22 mouse cellular contexts compared by ENCODE assay signal in the genomic region with DNA sequence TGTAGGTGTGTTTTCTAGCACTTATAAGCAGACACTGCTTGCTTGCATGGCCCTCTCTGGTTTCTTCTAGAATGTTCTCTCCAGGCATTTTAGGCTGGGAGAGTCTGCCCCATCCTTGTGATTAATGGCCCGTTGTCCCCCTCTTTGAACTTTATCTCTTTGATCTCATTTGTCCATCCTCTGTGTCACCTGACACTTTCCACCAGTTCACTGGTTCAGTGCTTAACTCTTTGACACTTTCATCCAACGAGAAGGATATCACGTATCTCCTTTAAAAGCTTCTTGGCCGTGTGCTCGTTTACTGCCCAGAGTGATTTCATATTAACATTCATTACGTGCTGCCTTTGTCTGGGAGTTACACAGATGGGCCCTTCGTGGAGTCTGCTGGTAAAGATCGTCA. TPM values are rescaled to one million over a fixed set of nuclear protein-coding genes. Genes with fewer than 3 reads are reported as not detected.
DNase-seq lines count a peak whose midpoint lies in the region; ATAC-seq and TF ChIP-seq lines count a peak whose summit lies in the region.
"Had no signal": no experiment of that assay in that cellular context is flagged by ENCODE, and none has a peak within 500 bp of the region (broad histone marks: within the 10 kb centered on the region; RNA-seq: fewer than 3 reads in every experiment).

No protein-coding gene starts in this region.

- H3K27ac ChIP-seq in kidney, embryonic 14.5 days (ENCODE audit: low read depth, low read length): peak overlapping the region; percentile 15; the same call in 1 of the 2 replicates
- H3K27ac ChIP-seq in kidney, embryonic 15.5 days: peak overlapping the region; percentile 72
- peak overlapping the region; percentile 67 for H3K27ac ChIP-seq in kidney, embryonic 16.5 days (ENCODE audit: low read length)
- H3K27ac ChIP-seq in kidney, postnatal 0 days: 0 out of 2 replicates have a peak overlapping the region, but pooled peaks have one; percentile 44

- DNase-seq in kidney, postnatal 4 days: no peak
- no peak for DNase-seq in kidney, postnatal 10 days
- no peak for DNase-seq in kidney, postnatal 36 days
- peak; percentile 83 for DNase-seq in kidney, postnatal 0 days (ENCODE audit: low spot score)
- DNase-seq in kidney, postnatal 25 days: no peak
- DNase-seq: adrenal gland, adult 2 months; adrenal gland, adult 8-10 months; adrenal gland, postnatal 10 days; adrenal gland, postnatal 14 days; adrenal gland, postnatal 25 days; adrenal gland, postnatal 36 days; B cell, adult 2 months; cerebellum, adult 11 months; cerebellum, adult 11-12 months had no signal

- peak overlapping the region; percentile 26; the same call in 1 of the 2 replicates for H3K4me2 ChIP-seq in kidney, embryonic 14.5 days (replicated peaks; ENCODE audit: low read depth, low read length)
- H3K4me2 ChIP-seq in kidney, embryonic 15.5 days: peak overlapping the region; percentile 31
- H3K4me2 ChIP-seq in kidney, embryonic 16.5 days (replicated peaks; ENCODE audit: low read depth, low read length): peak overlapping the region; percentile 36; the same call in 1 of the 2 replicates
- H3K4me2 ChIP-seq in kidney, postnatal 0 days (ENCODE audit: low read length): peak overlapping the region; percentile 34; the same call in 1 of the 2 replicates

- TF ChIP-seq CTCF in kidney, postnatal 0 days (IDR thresholded peaks at IDR 0.05; ENCODE audit: low read depth): no peak

- peaks cover 20% of the 10 kb centered on the region for H3K4me1 ChIP-seq in kidney, embryonic 14.5 days (ENCODE audit: control insufficient read depth, insufficient read depth, low read length)
- H3K4me1 ChIP-seq in kidney, embryonic 15.5 days: peaks cover 53% of the 10 kb centered on the region
- H3K4me1 ChIP-seq in kidney, embryonic 16.5 days (ENCODE audit: insufficient read depth, low read length): peaks cover 47% of the 10 kb centered on the region
- H3K4me1 ChIP-seq in kidney, postnatal 0 days (replicated peaks; ENCODE audit: insufficient read depth, low read length): 0 out of 2 replicates have a peak, but pooled peaks cover 5% of the 10 kb centered on the region

- H3K9me3 ChIP-seq in kidney, embryonic 14.5 days (ENCODE audit: control insufficient read depth, low read length): no peaks in the 10 kb centered on the region
- no peaks in the 10 kb centered on the region for H3K9me3 ChIP-seq in kidney, embryonic 15.5 days (replicated peaks)
- H3K9me3 ChIP-seq in kidney, embryonic 16.5 days (ENCODE audit: low read length): no peaks in the 10 kb centered on the region
- no peaks in the 10 kb centered on the region for H3K9me3 ChIP-seq in kidney, postnatal 0 days (replicated peaks; ENCODE audit: low read length)
- H3K9me3 ChIP-seq: G1E had no signal

- H3K36me3 ChIP-seq in kidney, embryonic 14.5 days (ENCODE audit: control insufficient read depth, insufficient read depth, low read length): peaks cover 32% of the 10 kb centered on the region
- peaks cover 47% of the 10 kb centered on the region for H3K36me3 ChIP-seq in kidney, embryonic 15.5 days
- peaks cover 28% of the 10 kb centered on the region for H3K36me3 ChIP-seq in kidney, embryonic 16.5 days (ENCODE audit: insufficient read depth, low read length)
- H3K36me3 ChIP-seq in kidney, postnatal 0 days (ENCODE audit: insufficient read depth, low read length): 0 out of 2 replicates have a peak, but pooled peaks cover 2% of the 10 kb centered on the region
- H3K36me3 ChIP-seq: G1E had no signal

- WGBS in kidney, embryonic 14.5 days: 14% methylated on average over 8 of the region's 8 CpGs
- WGBS in kidney, embryonic 15.5 days: 16% methylated on average over 8 of the region's 8 CpGs
- 19% methylated on average over 8 of the region's 8 CpGs for WGBS in kidney, embryonic 16.5 days
- 28% methylated on average over 8 of the region's 8 CpGs for WGBS in kidney, postnatal 0 days

- peak overlapping the region; percentile 21; the same call in 1 of the 2 replicates for H3K4me3 ChIP-seq in kidney, embryonic 14.5 days (ENCODE audit: low read length)
- H3K4me3 ChIP-seq in kidney, embryonic 15.5 days (replicated peaks): peak overlapping the region; percentile 19
- H3K4me3 ChIP-seq in kidney, embryonic 16.5 days (ENCODE audit: low read length): peak overlapping the region; percentile 19
- H3K4me3 ChIP-seq in kidney, postnatal 0 days (replicated peaks; ENCODE audit: low read depth, low read length): no peak overlapping the region

- H3K27me3 ChIP-seq in kidney, embryonic 14.5 days (ENCODE audit: control insufficient read depth, insufficient read depth, low read length): no peaks in the 10 kb centered on the region
- H3K27me3 ChIP-seq in kidney, embryonic 15.5 days: no peaks in the 10 kb centered on the region
- no peaks in the 10 kb centered on the region for H3K27me3 ChIP-seq in kidney, embryonic 16.5 days (ENCODE audit: insufficient read depth, low read length)
- no peaks in the 10 kb centered on the region for H3K27me3 ChIP-seq in kidney, postnatal 0 days (ENCODE audit: insufficient read depth, low read length)
- H3K27me3 ChIP-seq: CH12.LX, Patski had no signal

- peak; percentile 74; the same call in 1 of the 2 replicates for ATAC-seq in kidney, embryonic 14.5 days (ENCODE audit: low FRiP score, low TSS enrichment)
- peak; percentile 73 for ATAC-seq in kidney, embryonic 15.5 days (replicated peaks; ENCODE audit: low FRiP score)
- ATAC-seq in kidney, embryonic 16.5 days (ENCODE audit: low FRiP score, low TSS enrichment): peak; percentile 74
- ATAC-seq in kidney, postnatal 0 days (replicated peaks; ENCODE audit: low FRiP score, low read depth): peak; percentile 29
- ATAC-seq: activated CD4-positive, CD25-positive, alpha-beta regulatory T cell, adult 4 months; CD4-positive, CD25-positive, alpha-beta regulatory T cell, adult 4 months; Patski had no signal

- no peak overlapping the region for H3K9ac ChIP-seq in kidney, embryonic 14.5 days (ENCODE audit: low read depth, low read length)
- H3K9ac ChIP-seq in kidney, embryonic 15.5 days: no peak overlapping the region
- no peak overlapping the region for H3K9ac ChIP-seq in kidney, embryonic 16.5 days (replicated peaks; ENCODE audit: low read length)
- no peak overlapping the region for H3K9ac ChIP-seq in kidney, postnatal 0 days (ENCODE audit: low read depth, low read length)

RNA-seq across cellular contexts. Expression of a gene that starts 25.6 kb away (rescaled TPM):
- 48.7 and 81.0 TPM in 2 replicates for polyA plus RNA-seq in kidney, embryonic 14.5 days (2014; fragmentation: Nextera tagmentation; extraction: Ambion mirVana)
- polyA plus RNA-seq in kidney, embryonic 15.5 days (2015; fragmentation: Nextera tagmentation; extraction: Ambion mirVana): 87.7 and 89.1 TPM in 2 replicates
- 91.2 and 96.0 TPM in 2 replicates for polyA plus RNA-seq in kidney, embryonic 16.5 days (2015; fragmentation: Nextera tagmentation; extraction: Ambion mirVana)
- polyA plus RNA-seq in kidney, postnatal 0 days (2015; fragmentation: Nextera tagmentation; extraction: Ambion mirVana): 51.5 and 58.4 TPM in 2 replicates
- polyA plus RNA-seq: activated CD4-positive, CD25-positive, alpha-beta regulatory T cell, adult 4 months; G1E had no signal

Comparison
In these comparisons a context has a peak if more than half of its experiments do, and no peak if none do; other contexts are left out.
1. H3K27ac ChIP-seq: peak in every context shown above with its lines; median percentile 72 in kidney, embryonic 15.5 days; 67 in kidney, embryonic 16.5 days; 44 in kidney, postnatal 0 days; 15 in kidney, embryonic 14.5 days.